Mouse (Mus musculus) kidney, postnatal 0 days (tissue): ENCODE measurements at regions not wholly inside any gene's neighbourhood (a gene's known extent, or its start where the extent isn't known, plus 50 kb on each side); places are given as distances from the start of the nearest gene placed in this dataset. TPM values are rescaled to one million over a fixed set of nuclear protein-coding genes. Genes with fewer than 3 reads are reported as not detected.

Source experiments
- ATAC-seq: fragments of 200-750 bp; cut with Nextera tagmentation; replicated peaks from 2 replicates; pipeline ENCODE4 v1.8.0; 2017; ENCODE audit warnings: low read depth, moderate number of reproducible peaks, moderate TSS enrichment, moderate library complexity; ENCODE audit not compliant: low FRiP score
- DNase-seq: peaks from one replicate; pipeline ENCODE4 v3.0.0-alpha.2; 2016; ENCODE audit warnings: low spot score
- H3K27ac ChIP-seq: fragments of 300-500 bp; sonication (generic); 2 replicates; pipeline ENCODE4 v1.5.1; 2014; ENCODE audit warnings: mild to moderate bottlenecking
- H3K27me3 ChIP-seq: fragments of 300-500 bp; sonication (generic); 2 replicates; pipeline ENCODE4 v1.6.1; 2014; ENCODE audit warnings: low read length, mixed read lengths; ENCODE audit not compliant: insufficient read depth
- H3K36me3 ChIP-seq: fragments of 300-500 bp; sonication (generic); 2 replicates; pipeline ENCODE4 v1.6.1; 2014; ENCODE audit warnings: low read length, mixed read lengths; ENCODE audit not compliant: insufficient read depth
- H3K4me1 ChIP-seq: fragments of 300-500 bp; sonication (generic); replicated peaks from 2 replicates; pipeline ENCODE4 v1.6.1; 2014; ENCODE audit warnings: antibody characterized with exemption, low read length, mixed read lengths; ENCODE audit not compliant: insufficient read depth
- H3K4me2 ChIP-seq: fragments of 300-500 bp; sonication (generic); 2 replicates; pipeline ENCODE4 v1.6.1; 2014; ENCODE audit warnings: mild to moderate bottlenecking, low read length, moderate library complexity, mixed read lengths
- H3K4me3 ChIP-seq: fragments of 300-500 bp; sonication (generic); replicated peaks from 2 replicates; pipeline ENCODE4 v1.5.1; 2014; ENCODE audit warnings: low read depth, low read length
- H3K9ac ChIP-seq: fragments of 300-500 bp; sonication (generic); 2 replicates; pipeline ENCODE4 v1.6.1; 2014; ENCODE audit warnings: low read depth, low read length
- H3K9me3 ChIP-seq: fragments of 300-500 bp; sonication (generic); replicated peaks from 2 replicates; pipeline ENCODE4 v1.6.1; 2016; ENCODE audit warnings: low read length, inconsistent platforms, mixed read lengths
- CTCF ChIP-seq: IDR thresholded peaks from 2 replicates; pipeline ENCODE4 v1.5.1; 2016; ENCODE audit warnings: antibody characterized with exemption, low read depth, mild to moderate bottlenecking, moderate library complexity
- WGBS: fragments of 180-500 bp; shearing (Covaris S2); extraction: QIAGEN DNeasy Blood & Tissue Kit; methylation state at CpG from one replicate; pipeline ENCODE4 v1.1.7; 2014; 5-methylcytosine and 5-hydroxymethylcytosine counted together
- microRNA-seq: library from miRNA; unstranded; fragments of <30 nt; microRNA quantifications from one replicate; pipeline ENCODE4, GENCODE M21; 2016

DNA sequence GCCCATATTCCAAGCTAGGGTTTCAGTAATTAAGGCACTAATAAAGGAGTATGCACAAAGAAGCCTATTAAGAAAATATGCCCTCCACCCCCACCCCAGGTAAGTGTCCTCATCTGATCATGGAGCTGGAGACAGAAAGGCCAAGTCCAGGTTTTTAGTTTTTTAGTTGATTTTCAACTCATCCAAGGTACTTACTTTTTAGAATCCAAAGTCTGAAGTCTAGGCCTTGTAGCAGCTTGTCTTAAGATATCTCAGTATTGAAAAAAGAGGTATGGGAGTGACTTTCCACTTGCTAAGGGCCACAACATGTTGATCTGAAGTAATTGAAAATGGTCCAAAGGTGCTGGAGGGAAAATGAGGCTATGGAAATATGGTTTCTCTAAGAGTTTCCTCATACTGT, 340.9 kb downstream of the Kif20b start:
- no peak overlapping the region for H3K27ac ChIP-seq
- no peak overlapping the region for H3K4me3 ChIP-seq
- TF ChIP-seq CTCF, result no peak
- no peaks in the 10 kb centered on the region for H3K9me3 ChIP-seq
- ATAC-seq (no peak), DNase-seq (no peak)
- no peaks in the 10 kb centered on the region for H3K36me3 ChIP-seq
- H3K9ac ChIP-seq, result no peak overlapping the region
- no peaks in the 10 kb centered on the region for H3K4me1 ChIP-seq
- no peaks in the 10 kb centered on the region for H3K27me3 ChIP-seq
- no peak overlapping the region for H3K4me2 ChIP-seq

- Histone ChIP-seq H3K4me3 (no peak overlapping the region), H3K27ac (no peak overlapping the region), H3K9me3 (no peaks in the 10 kb centered on the region), H3K36me3 (no peaks in the 10 kb centered on the region), H3K4me1 (no peaks in the 10 kb centered on the region), H3K4me2 (no peak overlapping the region), H3K27me3 (no peaks in the 10 kb centered on the region), H3K9ac (no peak overlapping the region)
- ATAC-seq (no peak), DNase-seq (no peak)
- no peak for TF ChIP-seq CTCF
- WGBS, result 54% methylated on average over 2 of the region's 2 CpGs
Observed at GRCm38 (mm10) chr19:35278395-35278794, 356.2 kb downstream of the Kif20b start.

DNA sequence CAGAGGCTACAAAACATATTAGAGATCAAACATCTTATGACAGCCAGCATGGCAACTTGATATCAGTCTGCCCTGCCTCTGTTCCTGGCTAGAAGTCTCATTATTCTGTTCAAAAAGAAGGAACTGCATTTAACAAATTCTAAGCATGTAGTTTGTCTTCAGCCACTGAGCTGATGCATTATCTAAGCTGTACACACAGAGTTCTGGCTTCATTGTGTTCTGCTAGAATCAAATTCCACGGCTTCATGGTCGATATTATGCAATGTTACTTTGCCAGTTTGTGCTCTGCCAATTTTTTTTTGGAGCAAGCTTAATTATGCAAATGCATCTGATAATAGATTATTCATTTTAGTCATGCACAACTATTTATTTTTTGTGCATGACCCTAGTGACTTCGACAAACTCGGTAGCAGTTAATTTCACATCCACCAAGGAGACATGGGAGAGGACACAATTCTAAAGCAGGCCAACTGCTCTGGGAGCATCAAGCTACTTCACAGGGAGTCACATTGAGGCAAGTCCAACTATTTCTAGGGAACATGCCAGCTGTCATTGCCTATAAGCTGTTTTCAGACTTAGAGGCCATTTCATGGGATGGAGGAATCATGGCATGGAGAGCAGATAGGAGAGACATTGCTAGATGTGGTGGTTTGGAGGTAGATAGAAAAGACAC, 360.8 kb downstream of the Kif20b start:
- WGBS, result 83% methylated on average over 4 of the region's 4 CpGs
- no peak overlapping the region for H3K4me2 ChIP-seq
- no peaks in the 10 kb centered on the region for H3K27me3 ChIP-seq
- no peak overlapping the region for H3K27ac ChIP-seq
- ATAC-seq (no peak), DNase-seq (no peak)
- no peak overlapping the region for H3K9ac ChIP-seq
- no peak overlapping the region for H3K4me3 ChIP-seq
- H3K36me3 ChIP-seq, result no peaks in the 10 kb centered on the region
- H3K9me3 ChIP-seq, result no peaks in the 10 kb centered on the region
- no peaks in the 10 kb centered on the region for H3K4me1 ChIP-seq
- no peak for TF ChIP-seq CTCF

GRCm38 (mm10) chr19:35298846-35299245, 376.7 kb downstream of the Kif20b start:
- Histone ChIP-seq H3K4me3 (no peak overlapping the region), H3K4me2 (no peak overlapping the region), H3K9ac (no peak overlapping the region), H3K9me3 (no peaks in the 10 kb centered on the region), H3K4me1 (no peaks in the 10 kb centered on the region), H3K27me3 (no peaks in the 10 kb centered on the region), H3K36me3 (no peaks in the 10 kb centered on the region), H3K27ac (no peak overlapping the region)
- WGBS, result 71% methylated on average over 2 of the region's 2 CpGs
- DNase-seq (no peak), ATAC-seq (no peak)
- no peak for TF ChIP-seq CTCF

GRCm38 (mm10) chr19:35302723-35303270, 380.6 kb downstream of the Kif20b start:
- no peak overlapping the region for H3K4me3 ChIP-seq
- H3K4me1 ChIP-seq, result no peaks in the 10 kb centered on the region
- 86% methylated on average over 3 of the region's 3 CpGs for WGBS
- H3K36me3 ChIP-seq, result no peaks in the 10 kb centered on the region
- ATAC-seq (no peak), DNase-seq (no peak)
- no peak overlapping the region for H3K9ac ChIP-seq
- no peak overlapping the region for H3K27ac ChIP-seq
- H3K4me2 ChIP-seq, result no peak overlapping the region
- no peaks in the 10 kb centered on the region for H3K9me3 ChIP-seq
- H3K27me3 ChIP-seq, result no peaks in the 10 kb centered on the region
- no peak for TF ChIP-seq CTCF

Small RNA genes in the stretch of these regions (microRNA-seq; reads per million reads assigned to microRNA genes)
- gene Gm23075, result not detected
